ENCODE assay signal across 14 mouse cellular contexts in the genomic region with DNA sequence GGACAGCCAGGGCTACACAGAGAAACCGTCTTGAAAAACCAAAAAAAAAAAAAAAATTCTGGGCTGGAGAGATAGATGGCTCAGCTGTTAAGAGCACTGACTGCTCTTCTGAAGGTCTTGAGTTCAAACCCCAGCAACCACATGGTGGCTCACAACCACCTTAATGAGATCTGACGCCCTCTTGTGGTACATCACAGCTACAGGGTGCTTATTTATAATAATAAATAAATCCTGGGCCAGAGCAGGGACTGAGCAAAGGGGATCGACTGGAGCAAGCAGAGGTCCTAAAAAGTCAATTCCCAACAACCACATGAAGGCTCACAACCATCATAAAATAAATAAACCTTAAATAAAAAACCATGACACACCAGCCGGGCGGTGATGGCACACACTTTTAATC. TPM values are rescaled to one million over a fixed set of nuclear protein-coding genes. Genes with fewer than 3 reads are reported as not detected.
DNase-seq lines count a peak whose midpoint lies in the region; ATAC-seq and TF ChIP-seq lines count a peak whose summit lies in the region.
"Had no signal": no experiment of that assay in that cellular context is flagged by ENCODE, and none has a peak within 500 bp of the region (broad histone marks: within the 10 kb centered on the region; RNA-seq: fewer than 3 reads in every experiment).

No protein-coding gene starts in this region.

- ATAC-seq in liver, postnatal 0 days = no peak
- no peak for ATAC-seq in liver, embryonic 11.5 days (replicated peaks; ENCODE audit: low FRiP score)
- ATAC-seq in megakaryocyte-erythroid progenitor cell, adult 5-6 weeks (replicated peaks; ENCODE audit: low FRiP score, low TSS enrichment, poor library complexity, severe bottlenecking) = peak; percentile 51; the same call in 1 of the 2 replicates

- H3K36me3 ChIP-seq in liver, postnatal 0 days (replicated peaks; ENCODE audit: insufficient read depth, low read length) = peaks cover 86% of the 10 kb centered on the region
- H3K36me3 ChIP-seq in liver, embryonic 11.5 days (ENCODE audit: control insufficient read depth, insufficient read depth, low read length) = peaks cover 33% of the 10 kb centered on the region

- H3K4me2 ChIP-seq in liver, postnatal 0 days (ENCODE audit: low read depth, low read length) = no peak overlapping the region
- no peak overlapping the region for H3K4me2 ChIP-seq in liver, embryonic 11.5 days

- DNase-seq in adrenal gland, postnatal 14 days = peak; percentile 19
- no peak for DNase-seq in adrenal gland, adult 2 months
- no peak for DNase-seq in liver, postnatal 0 days
- DNase-seq in liver, embryonic 11.5 days (ENCODE audit: low spot score) = no peak
- peak; percentile 75 for DNase-seq in R1 (ENCODE audit: low read depth, low spot score)
- DNase-seq in kidney, adult 8-10 months = no peak
- DNase-seq in spleen, postnatal 4 days (ENCODE audit: low spot score in 2 of 2) = no peak
- DNase-seq: cerebellum, adult 8-10 months; kidney, adult 2 months; left cerebral cortex, postnatal 4 days; retina, postnatal 1 day had no signal

- no peaks in the 10 kb centered on the region for H3K4me1 ChIP-seq in liver, postnatal 0 days (ENCODE audit: insufficient read depth)
- H3K4me1 ChIP-seq in liver, embryonic 11.5 days (replicated peaks; ENCODE audit: control insufficient read depth, insufficient read depth, low read length) = no peaks in the 10 kb centered on the region
- H3K4me1 ChIP-seq: embryonic facial prominence, embryonic 10.5 days; heart, embryonic 10.5 days had no signal

- TF ChIP-seq EP300 in liver, postnatal 0 days (IDR thresholded peaks at IDR 0.05; ENCODE audit: low read depth) = no peak

- no peak overlapping the region for H3K27ac ChIP-seq in liver, postnatal 0 days (ENCODE audit: low read depth)
- H3K27ac ChIP-seq in liver, embryonic 11.5 days (ENCODE audit: low read depth, low read length) = no peak overlapping the region
- H3K27ac ChIP-seq: embryonic facial prominence, embryonic 10.5 days; heart, embryonic 10.5 days had no signal

- 86% methylated on average over 5 of the region's 5 CpGs for WGBS in liver, postnatal 0 days (ENCODE audit: insufficient replicate concordance)
- WGBS in liver, embryonic 11.5 days = 81% methylated on average over 5 of the region's 5 CpGs

- H3K9me3 ChIP-seq in liver, postnatal 0 days (ENCODE audit: low read length) = no peaks in the 10 kb centered on the region
- no peaks in the 10 kb centered on the region for H3K9me3 ChIP-seq in liver, embryonic 11.5 days (ENCODE audit: control insufficient read depth, low read length)
- H3K9me3 ChIP-seq: embryonic facial prominence, embryonic 10.5 days; heart, embryonic 10.5 days had no signal

- no peaks in the 10 kb centered on the region for H3K27me3 ChIP-seq in liver, postnatal 0 days (ENCODE audit: insufficient read depth, low read length)
- no peaks in the 10 kb centered on the region for H3K27me3 ChIP-seq in liver, embryonic 11.5 days (replicated peaks; ENCODE audit: control insufficient read depth, insufficient read depth, low read length)

- TF ChIP-seq CTCF in liver, postnatal 0 days (IDR thresholded peaks at IDR 0.05; ENCODE audit: low read depth) = peak; percentile 41

- H3K9ac ChIP-seq in liver, postnatal 0 days (replicated peaks) = no peak overlapping the region
- no peak overlapping the region for H3K9ac ChIP-seq in liver, embryonic 11.5 days (ENCODE audit: low read depth, low read length)

- H3K4me3 ChIP-seq in liver, postnatal 0 days (ENCODE audit: low read depth, low read length) = no peak overlapping the region
- no peak overlapping the region for H3K4me3 ChIP-seq in liver, embryonic 11.5 days (ENCODE audit: low read depth, low read length)
- H3K4me3 ChIP-seq: embryonic facial prominence, embryonic 10.5 days; heart, embryonic 10.5 days had no signal

RNA-seq across cellular contexts. Expression of gene Morf4l1, which starts 15.6 kb away (rescaled TPM):
- 268 and 288 TPM in 2 replicates for total RNA-seq in adrenal gland, postnatal 14 days (2021)
- 100 to 1,000 TPM; 241 to 321 TPM for total RNA-seq in adrenal gland, adult 2 months (2021)
- polyA plus RNA-seq in adrenal gland, adult 2 months (2012; rRNA removed) = 25.4 and 26.1 TPM in 2 replicates
- 129 and 135 TPM in 2 replicates for polyA plus RNA-seq in liver, postnatal 0 days (2015; fragmentation: Nextera tagmentation; extraction: Ambion mirVana)
- 284 and 303 TPM in 2 replicates for polyA plus RNA-seq in liver, embryonic 11.5 days (2014; fragmentation: Nextera tagmentation; extraction: Ambion mirVana)
- 253 and 288 TPM in 2 replicates for total RNA-seq in megakaryocyte-erythroid progenitor cell, adult 5-6 weeks (2014; fragmentation: Nextera tagmentation)
- 217 and 277 TPM in 2 replicates for total RNA-seq in megakaryocyte-erythroid progenitor cell, adult 5-6 weeks (2017)

RNA-seq across cellular contexts. Expression of gene Ctsh, which starts 45.0 kb away (rescaled TPM):
- 103 and 106 TPM in 2 replicates for total RNA-seq in adrenal gland, postnatal 14 days (2021)
- 100 to 1,000 TPM; 104 to 199 TPM for total RNA-seq in adrenal gland, adult 2 months (2021)
- 30.9 and 34.3 TPM in 2 replicates for polyA plus RNA-seq in adrenal gland, adult 2 months (2012; rRNA removed)
- 328 and 355 TPM in 2 replicates for polyA plus RNA-seq in liver, postnatal 0 days (2015; fragmentation: Nextera tagmentation; extraction: Ambion mirVana)
- polyA plus RNA-seq in liver, embryonic 11.5 days (2014; fragmentation: Nextera tagmentation; extraction: Ambion mirVana) = 19.1 and 22.7 TPM in 2 replicates
- 0.79 and 3.5 TPM in 2 replicates for total RNA-seq in megakaryocyte-erythroid progenitor cell, adult 5-6 weeks (2014; fragmentation: Nextera tagmentation)
- 1.6 and 2.3 TPM in 2 replicates for total RNA-seq in megakaryocyte-erythroid progenitor cell, adult 5-6 weeks (2017)

Comparison
In these comparisons a context has a peak if more than half of its experiments do, and no peak if none do; other contexts are left out.
1. DNase-seq: peak in adrenal gland, postnatal 14 days (single experiment) and R1 (single experiment); none in adrenal gland, adult 2 months (single experiment), liver, postnatal 0 days (single experiment), liver, embryonic 11.5 days (single experiment), kidney, adult 8-10 months (0 of 2) and spleen, postnatal 4 days (0 of 2).
2. RNA of gene Ctsh, which starts 45.0 kb away (total RNA-seq): 104 to 199 TPM in adrenal gland, adult 2 months and 103 to 106 TPM in adrenal gland, postnatal 14 days; 0.79 to 3.5 TPM in megakaryocyte-erythroid progenitor cell, adult 5-6 weeks; every median in the first group is over 10 times any median in the second.